Mouse (Mus musculus) liver, postnatal 0 days (tissue): Measurements from ENCODE around the gene Tmem29.

Experiments used
- CTCF ChIP-seq: sonication (generic); IDR thresholded peaks from 2 replicates; pipeline ENCODE4 v1.5.1; 2016; ENCODE audit warnings: antibody characterized with exemption, low read depth
- EP300 ChIP-seq: IDR thresholded peaks from 2 replicates; pipeline ENCODE4 v1.6.1; 2016; ENCODE audit warnings: antibody characterized with exemption, low read depth, mild to moderate bottlenecking

- no peak for TF ChIP-seq EP300
- no peak for TF ChIP-seq CTCF
Measured at GRCm38 (mm10) chrX:150440505-150441338, 18.2 kb downstream of the Tmem29 start.
